Mouse (Mus musculus) kidney, embryonic 14.5 days (tissue): Measurements from ENCODE around the gene Gm17555. TPM values are rescaled to one million over a fixed set of nuclear protein-coding genes. Genes with fewer than 3 reads are reported as not detected.
"Not testable (repeated sequence)": the region's sequence is repeated elsewhere in the genome, so short reads cannot be mapped to it uniquely, and the experiment has no call there.

Experiments used
- ATAC-seq: fragments of 200-750 bp; cut with Nextera tagmentation; 2 replicates; pipeline ENCODE4 v1.8.0; 2017; ENCODE audit warnings: moderate number of reproducible peaks, mild to moderate bottlenecking, moderate TSS enrichment, moderate library complexity; ENCODE audit not compliant: low FRiP score, low TSS enrichment
- H3K27ac ChIP-seq: fragments of 300-500 bp; sonication (generic); 2 replicates; pipeline ENCODE4 v1.5.1; 2014; ENCODE audit warnings: low read depth, mild to moderate bottlenecking, low read length, moderate library complexity, mixed read lengths
- H3K27me3 ChIP-seq: fragments of 300-500 bp; sonication (generic); 2 replicates; pipeline ENCODE4 v1.6.1; 2014; ENCODE audit warnings: mild to moderate bottlenecking, low read length; ENCODE audit not compliant: control insufficient read depth, insufficient read depth
- H3K36me3 ChIP-seq: fragments of 300-500 bp; sonication (generic); 2 replicates; pipeline ENCODE4 v1.6.1; 2014; ENCODE audit warnings: low read length, mixed read lengths; ENCODE audit not compliant: control insufficient read depth, insufficient read depth
- H3K4me1 ChIP-seq: fragments of 300-500 bp; sonication (generic); 2 replicates; pipeline ENCODE4 v1.6.1; 2014; ENCODE audit warnings: low read length, mixed read lengths; ENCODE audit not compliant: control insufficient read depth, insufficient read depth
- H3K4me2 ChIP-seq: fragments of 300-500 bp; sonication (generic); replicated peaks from 2 replicates; pipeline ENCODE4 v1.6.1; 2014; ENCODE audit warnings: low read depth, mild to moderate bottlenecking, low read length
- H3K4me3 ChIP-seq: fragments of 300-500 bp; sonication (generic); 2 replicates; pipeline ENCODE4 v1.5.1; 2014; ENCODE audit warnings: mild to moderate bottlenecking, low read length
- H3K9ac ChIP-seq: fragments of 300-500 bp; sonication (generic); 2 replicates; pipeline ENCODE4 v1.6.1; 2014; ENCODE audit warnings: low read depth, mild to moderate bottlenecking, low read length, moderate library complexity
- H3K9me3 ChIP-seq: fragments of 300-500 bp; sonication (generic); 2 replicates; pipeline ENCODE4 v1.6.1; 2016; ENCODE audit warnings: low read length; ENCODE audit not compliant: control insufficient read depth
- WGBS: fragments of 180-500 bp; shearing (Covaris S2); extraction: QIAGEN DNeasy Blood & Tissue Kit; methylation state at CpG from one replicate; pipeline ENCODE4 v1.1.7; 2014; 5-methylcytosine and 5-hydroxymethylcytosine counted together
- polyA plus RNA-seq: library from polyadenylated mRNA; unstranded; fragments of >200 nt; fragmentation: Nextera tagmentation; extraction: Ambion mirVana; gene quantifications from 2 replicates; pipeline ENCODE4 v1.2.1, GENCODE M21; 2014

Gene Gm17555
- polyA plus RNA-seq = not detected in 2 replicates

GRCm38 (mm10) chr2:126214800-126215199, at the start of gene Gm17555:
Gene Gm17555 (plus strand): TSS chr2:126215100.
- H3K4me3 ChIP-seq, H3K9me3 ChIP-seq, H3K4me1 ChIP-seq, H3K4me2 ChIP-seq, H3K36me3 ChIP-seq, ATAC-seq, H3K27me3 ChIP-seq, H3K27ac ChIP-seq, H3K9ac ChIP-seq: not testable (repeated sequence)
- 96% methylated on average over 3 of the region's 3 CpGs for WGBS

DNA sequence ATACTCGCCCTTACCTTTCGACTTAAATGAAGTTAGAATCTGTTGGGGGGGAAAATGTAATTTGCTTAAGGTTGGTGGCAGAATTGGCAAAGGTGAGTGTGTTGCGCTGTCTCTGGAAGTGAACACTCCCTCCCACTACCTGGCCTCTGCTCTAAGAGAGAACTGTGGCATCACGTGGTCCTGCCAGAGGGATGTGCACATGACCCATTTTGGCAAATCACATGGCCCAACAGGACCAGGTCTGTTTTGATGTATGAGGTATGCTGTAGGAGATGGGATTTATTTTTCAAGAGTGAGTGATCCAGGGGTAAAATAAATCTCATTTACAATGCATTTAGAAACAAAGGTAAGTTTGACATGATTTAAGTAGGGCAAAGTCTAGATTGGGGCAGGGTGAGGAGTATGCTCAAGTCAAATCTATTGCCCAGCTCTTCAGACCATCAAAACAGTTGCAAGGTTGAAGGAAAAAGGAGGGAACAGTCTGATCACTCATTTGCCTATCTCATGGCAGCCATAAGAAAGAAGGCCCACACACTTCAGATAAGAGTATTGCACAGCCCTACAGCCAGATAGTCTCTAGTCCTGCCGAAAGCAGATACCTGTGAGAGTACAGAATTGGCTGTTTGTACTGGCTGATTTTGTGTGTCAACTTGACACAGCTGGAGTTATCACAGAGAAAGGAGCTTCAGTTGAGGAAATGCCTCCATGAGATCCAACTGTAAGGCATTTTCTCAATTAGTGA, 49.5 kb upstream of the Gm17555 start:
- H3K27ac ChIP-seq = no peak overlapping the region
- no peaks in the 10 kb centered on the region for H3K4me1 ChIP-seq
- WGBS = 93% methylated on average over 5 of the region's 5 CpGs
- peaks cover 16% of the 10 kb centered on the region; the same call in 1 of the 2 replicates for H3K36me3 ChIP-seq
- H3K27me3 ChIP-seq = no peaks in the 10 kb centered on the region
- no peak for ATAC-seq
- H3K9ac ChIP-seq = no peak overlapping the region
- no peaks in the 10 kb centered on the region for H3K9me3 ChIP-seq
- H3K4me2 ChIP-seq = no peak overlapping the region
- H3K4me3 ChIP-seq = no peak overlapping the region

DNA sequence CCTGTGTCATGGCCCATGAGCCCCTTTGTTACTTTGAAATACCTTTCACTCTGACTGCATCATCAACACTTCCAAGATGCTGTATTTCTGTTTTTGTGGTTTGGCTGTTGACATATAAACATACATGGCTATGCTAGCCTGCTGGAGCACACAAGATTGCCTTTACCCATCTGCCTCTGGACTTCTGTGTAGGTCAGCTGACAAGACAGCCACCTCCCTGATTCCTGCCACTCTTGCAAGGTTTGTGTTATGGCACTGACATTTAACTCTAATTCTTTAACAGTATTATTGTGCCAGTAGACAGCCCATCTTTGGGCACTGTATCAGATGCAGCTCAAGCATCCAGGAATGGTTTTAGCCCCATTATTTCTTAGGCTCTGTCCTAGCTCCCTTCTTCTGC, 48.6 kb upstream of the Gm17555 start:
- H3K9me3 ChIP-seq = no peaks in the 10 kb centered on the region
- H3K4me3 ChIP-seq = no peak overlapping the region
- no peak overlapping the region for H3K4me2 ChIP-seq
- peaks cover 9% of the 10 kb centered on the region; the same call in 1 of the 2 replicates for H3K36me3 ChIP-seq
- H3K27me3 ChIP-seq = no peaks in the 10 kb centered on the region
- ATAC-seq = no peak
- no peak overlapping the region for H3K27ac ChIP-seq
- H3K9ac ChIP-seq = no peak overlapping the region
- H3K4me1 ChIP-seq = no peaks in the 10 kb centered on the region

DNA sequence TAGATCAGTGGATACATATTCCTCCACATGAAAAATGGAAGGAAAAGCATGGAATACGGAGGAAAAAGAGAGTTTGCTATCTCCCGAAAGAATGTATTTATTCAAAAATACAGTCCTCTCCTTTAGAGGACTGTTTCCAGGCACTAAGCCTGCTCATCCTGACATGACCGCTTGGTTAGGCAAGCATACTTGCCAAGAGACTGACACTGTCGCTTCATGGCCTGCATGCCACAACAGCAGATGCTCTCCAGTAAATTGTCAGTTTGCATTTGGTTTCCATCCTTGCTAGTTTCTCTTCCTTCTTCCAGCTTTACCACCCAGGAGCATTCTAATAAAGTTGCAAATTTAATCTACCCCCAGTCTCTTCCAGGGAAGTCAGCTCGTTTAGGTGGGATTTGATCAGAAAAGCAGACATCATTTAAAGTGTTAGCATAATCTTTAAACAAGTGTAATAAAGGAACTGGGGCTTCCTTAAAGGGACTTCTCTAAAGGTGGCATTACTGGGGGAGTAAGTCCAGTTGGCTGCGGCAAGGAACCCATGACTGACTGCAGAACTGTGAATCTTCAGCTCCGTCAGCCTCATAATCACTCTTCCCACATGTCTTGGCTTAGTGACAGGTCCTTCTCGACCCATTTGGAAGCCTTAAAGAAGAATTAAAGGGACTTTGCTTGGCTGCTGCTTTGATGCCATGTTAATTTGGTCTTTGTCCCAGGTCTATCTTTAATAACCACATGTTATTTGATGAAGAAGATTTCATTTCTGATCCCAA, 47.9 kb upstream of the Gm17555 start:
- Histone ChIP-seq H3K4me2 (no peak overlapping the region), H3K9ac (no peak overlapping the region), H3K9me3 (no peaks in the 10 kb centered on the region), H3K27ac (no peak overlapping the region), H3K36me3 (peaks cover 2% of the 10 kb centered on the region; the same call in 1 of the 2 replicates), H3K4me1 (no peaks in the 10 kb centered on the region), H3K27me3 (no peaks in the 10 kb centered on the region), H3K4me3 (no peak overlapping the region)
- 87% methylated on average over 8 of the region's 8 CpGs for WGBS
- no peak for ATAC-seq

DNA sequence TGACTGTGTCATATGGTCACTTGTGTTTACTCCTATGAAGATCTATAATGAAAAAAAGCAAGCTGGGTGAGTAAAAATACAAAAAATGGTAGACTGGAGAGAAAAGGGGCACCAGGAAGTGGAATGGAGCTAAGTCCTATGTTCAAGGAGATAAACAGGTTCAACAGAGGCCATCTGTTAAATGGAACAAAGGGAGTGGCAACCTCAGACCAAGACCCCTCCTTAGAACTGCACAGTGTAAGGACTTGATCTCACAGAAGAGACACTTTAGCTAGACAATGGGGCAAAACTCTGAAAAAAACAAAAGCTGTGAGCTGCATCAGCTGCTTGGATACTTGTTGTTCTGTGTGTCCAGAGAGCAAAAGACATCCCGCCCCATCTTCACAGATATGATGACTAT, 43.5 kb upstream of the Gm17555 start:
- ATAC-seq = no peak
- Histone ChIP-seq H3K9ac (no peak overlapping the region), H3K9me3 (no peaks in the 10 kb centered on the region), H3K4me1 (no peaks in the 10 kb centered on the region), H3K27ac (no peak overlapping the region), H3K27me3 (no peaks in the 10 kb centered on the region), H3K4me2 (no peak overlapping the region), H3K36me3 (no peaks in the 10 kb centered on the region), H3K4me3 (no peak overlapping the region)
- WGBS = 93% methylated on average over 1 of the region's 1 CpGs

- Histone ChIP-seq H3K36me3 (no peaks in the 10 kb centered on the region), H3K4me1 (no peaks in the 10 kb centered on the region), H3K9me3 (no peaks in the 10 kb centered on the region), H3K4me2 (no peak overlapping the region), H3K27ac (no peak overlapping the region), H3K4me3 (no peak overlapping the region), H3K9ac (no peak overlapping the region), H3K27me3 (no peaks in the 10 kb centered on the region)
- WGBS = 65% methylated on average over 4 of the region's 4 CpGs
- no peak for ATAC-seq
Observed at GRCm38 (mm10) chr2:126191306-126191705, 23.6 kb upstream of the Gm17555 start.

DNA sequence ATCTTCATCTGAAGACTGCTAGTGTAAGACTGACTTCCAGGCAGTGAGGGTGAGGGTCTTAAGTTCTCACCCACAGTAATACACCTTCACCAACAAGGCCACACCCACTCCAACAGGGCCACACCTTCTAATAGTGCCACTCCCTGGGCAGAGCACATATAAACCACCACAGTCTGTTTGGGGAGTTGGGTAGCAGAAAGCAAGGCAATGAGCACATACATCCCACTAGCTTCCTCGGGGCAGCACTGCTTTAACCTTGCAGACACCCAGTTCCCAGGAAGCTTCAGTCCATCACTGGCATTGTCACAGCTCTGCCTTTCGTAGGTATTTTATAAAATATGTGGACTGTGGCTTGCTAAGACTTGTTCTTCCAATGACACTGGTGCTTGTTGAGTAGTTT, 22.8 kb upstream of the Gm17555 start:
- ATAC-seq = no peak
- H3K9ac ChIP-seq = no peak overlapping the region
- H3K4me2 ChIP-seq = no peak overlapping the region
- no peak overlapping the region for H3K4me3 ChIP-seq
- H3K4me1 ChIP-seq = no peaks in the 10 kb centered on the region
- no peak overlapping the region for H3K27ac ChIP-seq
- H3K36me3 ChIP-seq = no peaks in the 10 kb centered on the region
- H3K9me3 ChIP-seq = no peaks in the 10 kb centered on the region
- H3K27me3 ChIP-seq = no peaks in the 10 kb centered on the region
- WGBS = 85% methylated on average over 2 of the region's 2 CpGs

- Histone ChIP-seq H3K4me1 (no peaks in the 10 kb centered on the region), H3K27ac (no peak overlapping the region), H3K9ac (no peak overlapping the region), H3K4me3 (no peak overlapping the region), H3K36me3 (no peaks in the 10 kb centered on the region), H3K4me2 (no peak overlapping the region), H3K27me3 (no peaks in the 10 kb centered on the region), H3K9me3 (no peaks in the 10 kb centered on the region)
- ATAC-seq = no peak
- WGBS = 71% methylated on average over 12 of the region's 12 CpGs
Observed at GRCm38 (mm10) chr2:126195631-126196356, 19.1 kb upstream of the Gm17555 start.

GRCm38 (mm10) chr2:126198971-126199370, 15.9 kb upstream of the Gm17555 start:
- 53% methylated on average over 3 of the region's 3 CpGs for WGBS
- Histone ChIP-seq H3K9me3 (no peaks in the 10 kb centered on the region), H3K4me1 (no peaks in the 10 kb centered on the region), H3K27me3 (no peaks in the 10 kb centered on the region), H3K4me3 (no peak overlapping the region), H3K27ac (no peak overlapping the region), H3K9ac (no peak overlapping the region), H3K4me2 (no peak overlapping the region), H3K36me3 (no peaks in the 10 kb centered on the region)
- ATAC-seq = no peak
